Mouse (Mus musculus): ENCODE measurements around the gene Stx4a.
A peak's percentile ranks its signal among the peaks of the same experiment; 100 is the strongest.

GRCm38 (mm10) chr7:127842001-127842718, 18.1 kb downstream of the Stx4a start:
- peak; percentile 55 for TF ChIP-seq POLR2A (IDR thresholded peaks at IDR 0.05; ENCODE audit: insufficient read depth, low read length)
- no peak for TF ChIP-seq EP300 (IDR thresholded peaks at IDR 0.05; ENCODE audit: insufficient read depth, low read depth, low read length)
- TF ChIP-seq CTCF (IDR thresholded peaks at IDR 0.05; ENCODE audit: low read depth, low read length), result no peak
